Mouse (Mus musculus): ENCODE results near the gene Unc13b. TPM values are rescaled to one million over a fixed set of nuclear protein-coding genes. Genes with fewer than 3 reads are reported as not detected.
A peak's percentile ranks its signal among the peaks of the same experiment; 100 is the strongest.

Unc13b gene
- 3.9 and 5.1 TPM in 2 replicates for polyA plus RNA-seq (2015; fragmentation: Nextera tagmentation; extraction: Ambion mirVana)

DNA sequence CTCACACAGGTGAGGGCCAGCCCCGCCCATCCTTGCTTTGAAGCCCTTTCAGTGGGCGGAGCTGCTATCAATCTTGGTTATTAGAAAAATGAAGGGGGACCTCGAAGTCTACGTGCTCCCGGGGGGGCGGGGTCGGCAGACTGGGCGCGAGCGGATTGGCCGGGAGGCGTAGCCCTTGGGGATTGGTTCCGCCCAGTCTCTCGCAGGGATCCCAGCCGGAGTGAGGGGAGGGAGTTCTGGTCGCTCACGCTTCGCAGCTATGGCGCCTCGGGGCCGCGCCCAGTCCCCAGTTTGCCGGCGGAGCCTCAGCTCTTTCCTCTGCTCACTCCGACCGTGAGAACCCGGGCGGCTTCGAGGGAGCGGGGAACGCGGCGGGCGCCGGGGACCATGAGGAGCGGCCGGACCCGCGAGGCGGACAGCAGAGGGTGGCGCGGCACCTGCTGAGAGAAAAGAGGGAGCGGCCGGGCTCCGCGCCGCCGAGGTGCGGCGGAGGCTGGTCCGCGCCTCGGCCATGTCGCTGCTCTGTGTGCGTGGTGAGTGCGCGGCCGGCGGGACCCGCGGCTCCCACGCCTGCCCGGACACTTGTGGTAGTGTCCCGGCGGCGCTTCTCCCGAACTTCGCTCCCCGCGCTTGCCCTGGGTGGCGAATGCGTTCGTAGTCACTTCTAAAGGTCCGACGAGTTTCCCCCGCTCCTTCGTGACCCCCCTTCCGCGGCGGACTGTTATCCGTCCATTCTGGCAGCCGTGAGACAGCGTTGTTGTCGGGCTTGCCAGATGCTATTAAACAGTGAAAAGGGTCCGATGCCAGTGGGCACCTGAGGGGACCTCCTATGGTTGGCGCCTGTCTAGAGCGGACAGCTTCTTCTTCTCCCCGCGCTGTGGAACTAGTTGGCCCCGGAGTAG is at the start of gene Unc13b:
TSS of gene Unc13b (plus strand) at position 201 of the 902 bp plus-strand sequence.
- Histone ChIP-seq H3K36me3 (no peaks in the 10 kb centered on the region), H3K4me1 (peaks cover 5% of the 10 kb centered on the region; the same call in 1 of the 2 replicates), H3K27ac (no peak within 1 kb of the TSS), H3K9ac (peak within 1 kb of the TSS; percentile 69), H3K27me3 (peaks cover 31% of the 10 kb centered on the region), H3K4me2 (peak within 1 kb of the TSS; percentile 97), H3K4me3 (peak within 1 kb of the TSS; percentile 68), H3K9me3 (no peaks in the 10 kb centered on the region)
- under 1% methylated on average over 89 of the region's 90 CpGs for WGBS
- peak; percentile 94 for ATAC-seq (ENCODE audit: insufficient number of reproducible peaks, insufficient read depth, low FRiP score, low TSS enrichment, low read depth)

DNA sequence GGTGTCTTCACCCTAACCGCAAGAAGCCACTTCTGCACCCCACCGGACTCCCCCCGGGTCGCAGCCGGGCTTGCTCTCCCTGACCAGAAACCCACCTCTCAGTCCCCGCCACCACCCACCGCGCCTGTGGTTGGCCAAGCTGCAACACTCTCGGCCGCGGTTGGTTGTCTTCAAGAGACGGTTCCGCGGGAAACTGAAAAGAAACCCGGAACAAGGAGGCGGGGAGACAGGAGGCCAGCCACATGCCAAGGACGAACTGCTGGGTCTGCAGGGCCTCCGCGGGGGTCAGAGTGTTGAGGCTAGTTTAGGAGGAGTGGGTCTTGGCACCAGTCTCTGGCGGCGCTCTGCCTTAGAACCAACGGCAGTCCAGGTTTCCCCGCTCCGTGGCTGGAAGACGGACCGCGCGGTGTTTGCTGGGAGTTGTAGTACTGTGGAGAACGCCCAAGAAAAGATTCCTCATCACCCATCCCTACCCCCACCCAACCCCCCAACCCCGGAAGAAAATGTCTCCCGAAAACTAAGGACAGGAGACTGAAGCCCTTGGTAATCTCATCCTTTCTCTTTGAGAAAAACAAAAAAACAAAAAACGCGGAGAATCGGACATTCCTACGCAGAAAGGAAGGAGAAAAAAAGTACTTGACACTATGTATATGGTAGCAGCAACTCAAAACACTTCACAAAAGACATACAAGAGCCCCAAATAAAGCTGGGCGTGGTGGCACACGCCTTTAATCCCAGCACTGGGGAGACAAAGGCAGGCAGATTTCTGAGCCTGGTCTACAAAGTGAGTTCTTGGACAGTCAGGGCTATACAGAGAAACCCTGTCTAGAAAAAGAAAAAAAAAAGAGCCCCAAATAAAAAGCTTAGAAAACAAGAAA is 48.4 kb upstream of the Unc13b start, which contains the start of gene Fancg:
TSS of gene Fancg (minus strand) at position 346 of the 878 bp plus-strand sequence.
- Histone ChIP-seq H3K27me3 (no peaks in the 10 kb centered on the region), H3K4me3 (peak within 1 kb of the TSS; percentile 76), H3K9me3 (no peaks in the 10 kb centered on the region), H3K4me2 (peak within 1 kb of the TSS; percentile 91), H3K9ac (peak within 1 kb of the TSS; percentile 77), H3K4me1 (peaks cover 11% of the 10 kb centered on the region), H3K36me3 (peaks cover 14% of the 10 kb centered on the region), H3K27ac (peak within 1 kb of the TSS; percentile 55; the same call in 1 of the 2 replicates)
- WGBS = 1% methylated on average over 37 of the region's 37 CpGs
- ATAC-seq (ENCODE audit: insufficient number of reproducible peaks, insufficient read depth, low FRiP score, low TSS enrichment, low read depth) = peak; percentile 86

DNA sequence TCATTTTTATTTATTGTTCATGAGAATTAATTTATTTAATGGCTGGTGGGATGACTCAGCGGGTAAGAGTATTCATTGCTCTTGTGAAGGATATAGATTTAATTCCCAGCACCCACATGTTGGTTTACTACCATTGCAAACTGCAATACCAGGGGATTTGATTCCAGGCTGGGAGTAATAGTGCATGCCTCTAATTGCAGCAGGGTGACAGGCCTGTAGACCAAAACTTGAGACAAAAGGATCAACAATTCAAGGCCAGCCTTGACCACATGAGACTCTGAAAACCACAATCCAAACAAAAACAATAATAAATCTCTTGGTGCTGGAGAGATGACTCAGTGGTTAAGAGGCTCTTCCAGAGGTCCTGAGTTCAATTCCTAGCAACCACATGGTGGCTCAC is 46.7 kb upstream of the Unc13b start:
- H3K27ac ChIP-seq = no peak overlapping the region
- WGBS = 93% methylated on average over 1 of the region's 1 CpGs
- H3K4me2 ChIP-seq = no peak overlapping the region
- H3K27me3 ChIP-seq = no peaks in the 10 kb centered on the region
- H3K4me3 ChIP-seq = no peak overlapping the region
- H3K4me1 ChIP-seq = peaks cover 11% of the 10 kb centered on the region
- no peak overlapping the region for H3K9ac ChIP-seq
- no peak for ATAC-seq (ENCODE audit: insufficient number of reproducible peaks, insufficient read depth, low FRiP score, low TSS enrichment, low read depth)
- H3K9me3 ChIP-seq = no peaks in the 10 kb centered on the region
- peaks cover 8% of the 10 kb centered on the region for H3K36me3 ChIP-seq

DNA sequence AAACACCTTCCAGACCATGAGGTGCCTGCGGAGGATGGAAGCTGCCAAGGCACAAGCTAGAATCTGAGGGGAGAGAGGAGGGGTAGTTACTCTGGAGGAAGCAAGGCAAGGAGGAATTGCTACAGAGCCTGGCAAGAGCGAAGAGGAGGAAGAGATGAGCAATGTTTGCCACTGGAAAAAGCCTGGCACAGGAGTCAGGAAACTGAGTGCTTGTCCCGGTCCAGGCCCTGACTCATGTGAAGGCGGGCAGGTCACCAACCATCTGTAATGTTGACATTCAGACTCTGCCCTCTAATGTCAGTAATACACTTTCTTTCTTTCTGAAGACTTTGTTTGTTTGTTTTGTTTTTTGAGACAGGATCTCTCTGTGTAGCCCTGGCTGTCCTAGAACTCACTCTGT is 40.6 kb upstream of the Unc13b start:
- H3K27me3 ChIP-seq = no peaks in the 10 kb centered on the region
- no peak overlapping the region for H3K27ac ChIP-seq
- no peaks in the 10 kb centered on the region for H3K4me1 ChIP-seq
- peaks cover 67% of the 10 kb centered on the region for H3K36me3 ChIP-seq
- no peak overlapping the region for H3K9ac ChIP-seq
- no peak for ATAC-seq (ENCODE audit: insufficient number of reproducible peaks, insufficient read depth, low FRiP score, low TSS enrichment, low read depth)
- H3K4me2 ChIP-seq = no peak overlapping the region
- no peak overlapping the region for H3K4me3 ChIP-seq
- no peaks in the 10 kb centered on the region for H3K9me3 ChIP-seq
- WGBS = 90% methylated on average over 4 of the region's 4 CpGs

DNA sequence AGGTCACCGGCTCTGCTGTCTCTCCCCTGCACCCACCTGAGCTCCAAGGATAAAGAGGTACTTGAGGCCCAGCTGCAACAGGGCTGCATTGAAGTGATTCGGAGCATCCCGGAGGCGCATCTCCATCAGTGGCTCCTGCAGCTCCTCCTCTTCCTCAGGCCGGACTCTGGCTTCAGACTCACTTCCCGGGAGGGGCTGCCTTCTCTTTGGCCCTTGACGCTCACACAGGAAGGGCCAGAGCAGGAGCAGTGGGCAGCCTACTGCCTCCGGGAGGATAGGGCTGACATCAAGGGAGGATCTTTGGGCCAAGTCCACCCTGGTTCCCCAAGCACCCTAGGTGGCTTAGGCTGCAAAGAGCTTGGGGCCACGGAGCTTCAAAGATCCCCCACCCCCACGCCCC is 39.6 kb upstream of the Unc13b start:
- Histone ChIP-seq H3K4me2 (no peak overlapping the region), H3K9me3 (no peaks in the 10 kb centered on the region), H3K9ac (no peak overlapping the region), H3K4me3 (no peak overlapping the region), H3K27me3 (no peaks in the 10 kb centered on the region), H3K36me3 (peaks cover 74% of the 10 kb centered on the region), H3K27ac (no peak overlapping the region), H3K4me1 (peaks cover 4% of the 10 kb centered on the region)
- 85% methylated on average over 10 of the region's 10 CpGs for WGBS
- no peak for ATAC-seq (ENCODE audit: insufficient number of reproducible peaks, insufficient read depth, low FRiP score, low TSS enrichment, low read depth)

DNA sequence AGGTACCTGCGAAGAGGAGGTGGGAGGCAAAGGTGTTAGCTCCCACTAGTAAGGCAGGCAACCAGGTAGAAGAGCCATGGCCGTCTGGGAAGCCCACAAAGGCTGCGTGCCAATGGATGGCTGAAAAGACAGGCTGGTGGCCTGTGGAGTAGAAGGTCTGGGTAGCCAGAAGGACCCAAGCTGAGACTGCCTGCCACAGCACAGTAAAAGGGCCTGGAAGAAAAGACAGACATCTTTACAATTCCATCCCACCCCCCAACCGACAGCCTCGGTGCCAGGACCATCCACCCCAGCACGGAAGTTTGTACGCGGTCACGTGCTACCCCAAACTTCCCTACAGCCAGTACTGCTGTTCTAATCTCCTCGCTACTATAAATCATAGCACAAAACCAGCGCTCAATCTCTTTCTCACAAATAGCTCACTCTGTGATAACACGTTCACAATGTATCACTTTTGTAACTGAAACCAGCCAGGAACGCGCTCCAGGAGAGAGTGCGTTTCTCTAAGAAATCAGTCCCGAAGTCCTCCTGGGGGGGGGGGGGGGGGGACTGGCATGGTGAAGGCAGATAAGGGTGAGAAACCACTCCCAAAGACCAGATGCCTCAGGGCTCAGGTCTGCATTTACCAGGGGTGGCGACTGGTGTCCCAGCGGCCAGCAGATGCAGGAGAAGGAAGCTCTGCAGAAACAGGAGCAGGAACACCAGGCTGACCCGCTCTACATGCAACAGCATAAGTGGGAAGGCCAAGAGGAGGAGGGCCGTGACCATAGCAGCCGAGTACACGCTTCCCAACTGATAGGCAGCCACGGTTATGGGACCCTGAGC is 38.9 kb upstream of the Unc13b start:
- Histone ChIP-seq H3K9ac (no peak overlapping the region), H3K36me3 (peaks cover 74% of the 10 kb centered on the region), H3K27ac (no peak overlapping the region), H3K9me3 (no peaks in the 10 kb centered on the region), H3K4me3 (no peak overlapping the region), H3K27me3 (no peaks in the 10 kb centered on the region), H3K4me2 (no peak overlapping the region), H3K4me1 (peaks cover 11% of the 10 kb centered on the region)
- WGBS = 94% methylated on average over 23 of the region's 23 CpGs
- no peak for ATAC-seq (ENCODE audit: insufficient number of reproducible peaks, insufficient read depth, low FRiP score, low TSS enrichment, low read depth)

DNA sequence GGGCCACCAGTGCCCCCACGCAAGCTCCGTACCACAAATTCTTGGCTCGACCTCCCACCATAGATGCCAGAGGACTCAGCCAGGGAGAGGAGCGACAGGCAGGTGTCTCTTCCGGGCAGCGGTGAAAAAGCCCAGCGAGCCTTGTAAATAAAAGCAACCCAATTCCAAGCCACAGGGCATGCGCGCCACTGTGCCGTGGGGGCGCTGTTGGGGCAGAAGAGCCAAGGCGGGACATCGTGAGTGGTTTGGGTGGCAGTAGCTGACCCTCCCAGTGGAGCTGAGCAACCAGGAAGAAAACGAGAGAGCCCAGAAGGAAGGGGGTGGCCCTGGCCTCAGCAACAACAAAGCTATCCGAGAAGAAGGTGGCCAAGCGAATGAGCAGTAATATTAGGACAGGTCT is 37.9 kb upstream of the Unc13b start:
- no peaks in the 10 kb centered on the region for H3K27me3 ChIP-seq
- 88% methylated on average over 16 of the region's 16 CpGs for WGBS
- no peak overlapping the region for H3K4me3 ChIP-seq
- no peak overlapping the region for H3K4me2 ChIP-seq
- no peaks in the 10 kb centered on the region for H3K9me3 ChIP-seq
- H3K27ac ChIP-seq = no peak overlapping the region
- H3K36me3 ChIP-seq = peaks cover 74% of the 10 kb centered on the region
- ATAC-seq (ENCODE audit: insufficient number of reproducible peaks, insufficient read depth, low FRiP score, low TSS enrichment, low read depth) = no peak
- no peak overlapping the region for H3K9ac ChIP-seq
- peaks cover 14% of the 10 kb centered on the region for H3K4me1 ChIP-seq

DNA sequence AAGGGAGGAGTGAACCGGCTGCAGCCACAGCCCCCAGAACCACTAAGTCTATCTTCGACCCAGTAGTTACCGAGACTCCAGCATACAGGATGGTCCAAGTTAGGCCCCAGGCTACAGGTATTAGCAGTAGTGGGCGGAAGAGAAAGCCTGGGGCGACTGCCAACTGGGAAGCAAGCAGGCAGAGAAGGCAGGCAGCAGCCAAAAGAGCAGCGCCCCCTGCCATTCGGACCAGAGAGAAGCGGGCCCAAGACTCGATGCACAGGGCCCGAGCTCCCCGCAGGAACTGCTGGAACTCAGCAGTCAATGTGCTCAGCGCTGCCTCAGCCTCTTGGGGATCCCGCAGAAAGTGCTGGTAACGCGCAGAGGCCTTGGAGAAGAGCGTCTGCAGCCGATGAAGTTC is 37.4 kb upstream of the Unc13b start:
- no peak for ATAC-seq (ENCODE audit: insufficient number of reproducible peaks, insufficient read depth, low FRiP score, low TSS enrichment, low read depth)
- Histone ChIP-seq H3K4me2 (no peak overlapping the region), H3K27me3 (no peaks in the 10 kb centered on the region), H3K36me3 (peaks cover 74% of the 10 kb centered on the region), H3K27ac (no peak overlapping the region), H3K9ac (no peak overlapping the region), H3K9me3 (no peaks in the 10 kb centered on the region), H3K4me3 (no peak overlapping the region), H3K4me1 (peaks cover 14% of the 10 kb centered on the region)
- WGBS = 76% methylated on average over 17 of the region's 17 CpGs

DNA sequence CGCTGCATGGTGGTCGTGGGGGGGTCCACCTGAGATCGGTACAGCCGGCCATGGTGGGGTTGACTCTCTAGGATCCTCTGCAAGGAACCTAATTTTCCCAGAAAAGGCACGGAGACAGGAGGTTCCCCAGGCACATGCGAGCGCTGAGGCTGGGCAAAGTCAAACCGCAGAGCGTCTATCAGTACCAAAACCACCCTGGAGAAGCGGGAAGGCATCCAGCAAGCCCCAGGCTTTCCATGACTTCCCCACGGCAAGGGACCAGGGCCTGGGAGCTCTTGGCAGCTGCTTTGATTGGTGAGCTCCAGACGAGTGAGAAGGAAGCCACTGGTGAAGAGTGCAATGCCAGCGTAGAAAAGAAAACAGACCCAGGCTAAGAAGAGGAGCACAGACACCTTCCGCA is 34.1 kb upstream of the Unc13b start:
- WGBS = 76% methylated on average over 14 of the region's 14 CpGs
- H3K4me3 ChIP-seq = peak overlapping the region; percentile 68
- H3K27ac ChIP-seq = peak overlapping the region; percentile 89
- ATAC-seq (ENCODE audit: insufficient number of reproducible peaks, insufficient read depth, low FRiP score, low TSS enrichment, low read depth) = no peak
- no peaks in the 10 kb centered on the region for H3K9me3 ChIP-seq
- peak overlapping the region; percentile 76 for H3K9ac ChIP-seq
- peaks cover 75% of the 10 kb centered on the region for H3K36me3 ChIP-seq
- H3K27me3 ChIP-seq = no peaks in the 10 kb centered on the region
- H3K4me2 ChIP-seq = peak overlapping the region; percentile 76
- H3K4me1 ChIP-seq = peaks cover 14% of the 10 kb centered on the region

DNA sequence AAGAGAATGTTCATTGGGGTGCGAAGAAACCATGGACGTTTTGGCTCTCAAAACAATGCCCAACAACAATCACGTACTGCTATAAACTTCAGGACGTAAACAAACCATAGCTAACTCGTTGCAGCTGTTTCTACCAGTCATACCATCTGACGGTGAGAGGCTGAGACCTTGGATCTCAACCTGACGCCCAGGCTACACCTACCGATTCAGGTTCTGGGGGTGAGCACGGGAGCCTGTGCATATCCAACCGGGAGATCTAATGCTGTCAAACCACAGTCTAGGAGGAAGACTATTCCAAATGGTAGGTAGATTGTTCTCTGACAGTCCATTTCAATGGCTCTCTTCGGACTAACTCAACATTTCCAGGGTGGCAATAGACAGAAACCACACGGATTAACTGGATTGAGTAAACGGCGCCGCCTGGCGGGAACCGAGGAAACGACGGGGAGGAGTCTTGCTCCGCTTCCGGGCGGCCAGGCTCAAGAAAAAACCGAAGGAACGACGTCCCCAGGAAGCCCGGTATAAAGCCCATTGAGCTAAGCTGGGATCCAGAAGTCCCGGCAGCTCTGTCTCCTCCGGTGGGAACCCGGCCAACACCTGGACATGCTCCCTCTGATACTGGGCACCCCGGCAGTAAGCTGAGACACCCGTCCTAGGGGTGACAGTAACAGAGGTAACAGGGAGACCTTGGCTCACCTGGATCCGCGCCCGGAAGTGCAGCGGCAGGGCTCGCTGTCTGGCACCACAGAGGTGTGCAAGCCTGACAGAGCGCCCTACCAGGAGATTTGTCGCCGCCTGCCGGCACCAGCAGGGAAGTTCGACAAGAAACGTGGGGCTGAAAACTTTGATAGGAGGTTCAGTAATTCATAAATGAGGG is 33.4 kb upstream of the Unc13b start, which contains the start of gene Pigo:
TSS of gene Pigo (minus strand) at position 736 of the 877 bp plus-strand sequence.
- Histone ChIP-seq H3K27me3 (no peaks in the 10 kb centered on the region), H3K4me3 (peak within 1 kb of the TSS; percentile 68), H3K4me1 (peaks cover 19% of the 10 kb centered on the region), H3K9ac (peak within 1 kb of the TSS; percentile 76), H3K4me2 (peak within 1 kb of the TSS; percentile 76), H3K9me3 (no peaks in the 10 kb centered on the region), H3K27ac (peak within 1 kb of the TSS; percentile 89), H3K36me3 (peaks cover 71% of the 10 kb centered on the region)
- peak; percentile 83 for ATAC-seq (ENCODE audit: insufficient number of reproducible peaks, insufficient read depth, low FRiP score, low TSS enrichment, low read depth)
- whole genome bisulfite sequencing = 5% methylated on average over 42 of the region's 42 CpGs

Data from embryonic facial prominence, embryonic 13.5 days (tissue).